Mouse (Mus musculus): ENCODE data around the gene Cdca3. TPM values are rescaled to one million over a fixed set of nuclear protein-coding genes. Genes with fewer than 3 reads are reported as not detected.
"Not testable (repeated sequence)": the region's sequence is repeated elsewhere in the genome, so short reads cannot be mapped to it uniquely, and the experiment has no call there.

The Cdca3 gene
- polyA plus RNA-seq, 1 experiment from 2014 or later, result 171 TPM

GRCm38 (mm10) chr6:124791911-124792310 lies 37.4 kb upstream of the Cdca3 start:
- H3K9ac ChIP-seq (ENCODE audit: low read depth, low read length), result no peak overlapping the region
- H3K4me2 ChIP-seq (ENCODE audit: low read depth, low read length), result no peak overlapping the region
- H3K4me3 ChIP-seq (ENCODE audit: low read depth, low read length), result no peak overlapping the region
- H3K36me3 ChIP-seq (ENCODE audit: control insufficient read depth, insufficient read depth), result no peaks in the 10 kb centered on the region
- H3K4me1 ChIP-seq (ENCODE audit: control insufficient read depth, low read depth, low read length), result peaks cover 5% of the 10 kb centered on the region
- ATAC-seq (ENCODE audit: low read depth), result no peak
- H3K27me3 ChIP-seq (ENCODE audit: control insufficient read depth, insufficient read depth, low read depth, low read length), result no peaks in the 10 kb centered on the region
- H3K9me3 ChIP-seq (replicated peaks; ENCODE audit: control insufficient read depth, low read length), result no peaks in the 10 kb centered on the region
- H3K27ac ChIP-seq (ENCODE audit: low read length), result no peak overlapping the region
- 58% methylated on average over 3 of the region's 3 CpGs for WGBS (ENCODE audit: insufficient replicate concordance)

GRCm38 (mm10) chr6:124795781-124796180 lies 33.6 kb upstream of the Cdca3 start:
- H3K9ac ChIP-seq (ENCODE audit: low read depth, low read length), result no peak overlapping the region
- H3K27me3 ChIP-seq (ENCODE audit: control insufficient read depth, insufficient read depth, low read depth, low read length), result no peaks in the 10 kb centered on the region
- no peak overlapping the region for H3K4me2 ChIP-seq (ENCODE audit: low read depth, low read length)
- H3K4me1 ChIP-seq (ENCODE audit: control insufficient read depth, low read depth, low read length), result peaks cover 2% of the 10 kb centered on the region
- 72% methylated on average over 4 of the region's 4 CpGs for WGBS (ENCODE audit: insufficient replicate concordance)
- no peaks in the 10 kb centered on the region for H3K36me3 ChIP-seq (ENCODE audit: control insufficient read depth, insufficient read depth)
- ATAC-seq (ENCODE audit: low read depth), result no peak
- no peaks in the 10 kb centered on the region for H3K9me3 ChIP-seq (replicated peaks; ENCODE audit: control insufficient read depth, low read length)
- no peak overlapping the region for H3K27ac ChIP-seq (ENCODE audit: low read length)
- H3K4me3 ChIP-seq (ENCODE audit: low read depth, low read length), result no peak overlapping the region

- ATAC-seq (ENCODE audit: low read depth), result no peak
- no peaks in the 10 kb centered on the region for H3K9me3 ChIP-seq (replicated peaks; ENCODE audit: control insufficient read depth, low read length)
These were observed 33.1 kb upstream of the Cdca3 start for GRCm38 (mm10) chr6:124796200-124796599.

GRCm38 (mm10) chr6:124802400-124802799 lies 26.9 kb upstream of the Cdca3 start:
- not testable (repeated sequence) for H3K36me3 ChIP-seq (ENCODE audit: control insufficient read depth, insufficient read depth); ATAC-seq (ENCODE audit: low read depth); H3K9me3 ChIP-seq (replicated peaks; ENCODE audit: control insufficient read depth, low read length); H3K27me3 ChIP-seq (ENCODE audit: control insufficient read depth, insufficient read depth, low read depth, low read length)
- Histone ChIP-seq H3K27ac (ENCODE audit: low read length) (peak overlapping the region; percentile 73), H3K4me3 (ENCODE audit: low read depth, low read length) (peak overlapping the region; percentile 43), H3K4me1 (ENCODE audit: control insufficient read depth, low read depth, low read length) (peaks cover 26% of the 10 kb centered on the region), H3K4me2 (ENCODE audit: low read depth, low read length) (peak overlapping the region; percentile 59), H3K9ac (ENCODE audit: low read depth, low read length) (0 out of 2 replicates have a peak overlapping the region, but pooled peaks have one; percentile 20)
- 14% methylated on average over 5 of the region's 9 CpGs for WGBS (ENCODE audit: insufficient replicate concordance)

More at GRCm38 (mm10) chr6:124796200-124796599, 33.1 kb upstream of the Cdca3 start:
- no peaks in the 10 kb centered on the region for H3K27me3 ChIP-seq (ENCODE audit: control insufficient read depth, insufficient read depth, low read depth, low read length)
- no peak overlapping the region for H3K9ac ChIP-seq (ENCODE audit: low read depth, low read length)
- H3K4me2 ChIP-seq (ENCODE audit: low read depth, low read length), result no peak overlapping the region
- WGBS (ENCODE audit: insufficient replicate concordance), result 75% methylated on average over 2 of the region's 2 CpGs
- no peak overlapping the region for H3K27ac ChIP-seq (ENCODE audit: low read length)
- no peak overlapping the region for H3K4me3 ChIP-seq (ENCODE audit: low read depth, low read length)
- peaks cover 2% of the 10 kb centered on the region for H3K4me1 ChIP-seq (ENCODE audit: control insufficient read depth, low read depth, low read length)
- H3K36me3 ChIP-seq (ENCODE audit: control insufficient read depth, insufficient read depth), result no peaks in the 10 kb centered on the region

- Histone ChIP-seq H3K9me3 (replicated peaks; ENCODE audit: control insufficient read depth, low read length) (no peaks in the 10 kb centered on the region), H3K27ac (ENCODE audit: low read length) (no peak overlapping the region), H3K4me2 (ENCODE audit: low read depth, low read length) (no peak overlapping the region), H3K9ac (ENCODE audit: low read depth, low read length) (no peak overlapping the region), H3K27me3 (ENCODE audit: control insufficient read depth, insufficient read depth, low read depth, low read length) (no peaks in the 10 kb centered on the region), H3K36me3 (ENCODE audit: control insufficient read depth, insufficient read depth) (no peaks in the 10 kb centered on the region), H3K4me1 (ENCODE audit: control insufficient read depth, low read depth, low read length) (peaks cover 31% of the 10 kb centered on the region), H3K4me3 (ENCODE audit: low read depth, low read length) (no peak overlapping the region)
- WGBS (ENCODE audit: insufficient replicate concordance), result 63% methylated on average over 3 of the region's 3 CpGs
- ATAC-seq (ENCODE audit: low read depth), result no peak
These were observed 26.3 kb upstream of the Cdca3 start for GRCm38 (mm10) chr6:124803061-124803460.

GRCm38 (mm10) chr6:124803691-124804090 lies 25.7 kb upstream of the Cdca3 start:
- H3K4me1 ChIP-seq (ENCODE audit: control insufficient read depth, low read depth, low read length), result peaks cover 36% of the 10 kb centered on the region
- not testable (repeated sequence) for H3K9ac ChIP-seq (ENCODE audit: low read depth, low read length); H3K4me3 ChIP-seq (ENCODE audit: low read depth, low read length); H3K4me2 ChIP-seq (ENCODE audit: low read depth, low read length); H3K27ac ChIP-seq (ENCODE audit: low read length); H3K27me3 ChIP-seq (ENCODE audit: control insufficient read depth, insufficient read depth, low read depth, low read length); H3K36me3 ChIP-seq (ENCODE audit: control insufficient read depth, insufficient read depth); H3K9me3 ChIP-seq (replicated peaks; ENCODE audit: control insufficient read depth, low read length); ATAC-seq (ENCODE audit: low read depth)
- WGBS (ENCODE audit: insufficient replicate concordance), result 88% methylated on average over 4 of the region's 4 CpGs

GRCm38 (mm10) chr6:124804341-124804740 lies 25.0 kb upstream of the Cdca3 start:
- no peak for ATAC-seq (ENCODE audit: low read depth)
- H3K27me3 ChIP-seq (ENCODE audit: control insufficient read depth, insufficient read depth, low read depth, low read length), result no peaks in the 10 kb centered on the region
- 41% methylated on average over 3 of the region's 3 CpGs for WGBS (ENCODE audit: insufficient replicate concordance)
- no peaks in the 10 kb centered on the region for H3K9me3 ChIP-seq (replicated peaks; ENCODE audit: control insufficient read depth, low read length)
- no peaks in the 10 kb centered on the region for H3K36me3 ChIP-seq (ENCODE audit: control insufficient read depth, insufficient read depth)
- H3K4me1 ChIP-seq (ENCODE audit: control insufficient read depth, low read depth, low read length), result peaks cover 36% of the 10 kb centered on the region
- H3K9ac ChIP-seq (ENCODE audit: low read depth, low read length), result no peak overlapping the region
- no peak overlapping the region for H3K27ac ChIP-seq (ENCODE audit: low read length)
- no peak overlapping the region for H3K4me2 ChIP-seq (ENCODE audit: low read depth, low read length)
- H3K4me3 ChIP-seq (ENCODE audit: low read depth, low read length), result no peak overlapping the region

- peak overlapping the region; percentile 56 for H3K9ac ChIP-seq (ENCODE audit: low read depth, low read length)
- H3K9me3 ChIP-seq (replicated peaks; ENCODE audit: control insufficient read depth, low read length), result no peaks in the 10 kb centered on the region
- peak; percentile 77 for ATAC-seq (ENCODE audit: low read depth)
- peak overlapping the region; percentile 89 for H3K4me2 ChIP-seq (ENCODE audit: low read depth, low read length)
- peaks cover 45% of the 10 kb centered on the region for H3K4me1 ChIP-seq (ENCODE audit: control insufficient read depth, low read depth, low read length)
- WGBS (ENCODE audit: insufficient replicate concordance), result 2% methylated on average over 34 of the region's 34 CpGs
- H3K4me3 ChIP-seq (ENCODE audit: low read depth, low read length), result peak overlapping the region; percentile 63
- no peaks in the 10 kb centered on the region for H3K36me3 ChIP-seq (ENCODE audit: control insufficient read depth, insufficient read depth)
- H3K27me3 ChIP-seq (ENCODE audit: control insufficient read depth, insufficient read depth, low read depth, low read length), result no peaks in the 10 kb centered on the region
- peak overlapping the region; percentile 88 for H3K27ac ChIP-seq (ENCODE audit: low read length)
These were observed 23.7 kb upstream of the Cdca3 start for GRCm38 (mm10) chr6:124805341-124806321.
